Mouse (Mus musculus): ENCODE data around the gene Zscan22.
A peak's percentile ranks its signal among the peaks of the same experiment; 100 is the strongest.

DNA sequence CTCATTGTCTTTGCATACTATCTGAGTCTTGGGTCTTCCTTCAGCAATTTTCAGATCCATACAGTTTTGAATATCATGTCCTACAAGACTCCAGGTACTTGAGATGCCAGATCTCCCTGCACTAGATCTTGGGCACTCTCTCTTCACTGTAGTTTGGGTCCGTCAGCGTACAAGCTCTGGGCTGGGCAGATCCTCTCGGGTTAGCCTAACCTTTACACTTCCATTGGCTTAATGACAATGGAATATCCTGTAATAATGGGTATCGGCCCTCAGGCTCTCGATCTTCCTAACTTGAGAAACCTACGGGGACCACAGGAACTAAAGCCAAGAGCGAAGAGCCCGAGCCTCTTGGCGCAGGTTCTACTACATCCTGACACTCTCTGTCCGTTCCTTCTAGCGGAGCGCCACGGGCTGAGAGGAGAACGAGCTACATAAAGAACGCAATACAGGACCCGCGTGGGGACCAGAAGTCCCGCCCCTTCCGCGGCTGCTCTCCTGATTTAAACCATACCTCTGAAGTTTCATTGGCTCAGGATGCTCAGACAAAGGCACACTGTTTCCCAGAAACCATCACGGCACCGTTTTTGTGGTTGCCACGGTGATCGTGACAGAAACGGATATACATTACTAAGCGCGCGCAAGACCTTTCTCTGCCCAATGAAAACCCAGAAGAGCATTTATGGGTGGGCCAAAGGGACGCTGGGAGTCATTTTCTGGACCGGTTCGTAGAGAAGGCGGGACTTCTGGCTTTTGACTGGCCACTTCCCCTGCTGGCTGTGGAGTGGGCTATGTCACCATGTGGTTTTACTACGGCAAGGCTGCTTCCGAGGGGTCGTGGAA lies 51.6 kb downstream of the Zscan22 start:
- TF ChIP-seq CTCF (IDR thresholded peaks at IDR 0.05; ENCODE audit: insufficient read depth, low read length): no peak
- TF ChIP-seq POLR2A (IDR thresholded peaks at IDR 0.05; ENCODE audit: borderline replicate concordance, extremely low read depth, low read depth, low read length): peak; percentile 71; the same call in 1 of the 2 replicates
